Mouse (Mus musculus) bone marrow, adult 2 months (tissue): ENCODE data around the gene Gas2. TPM values are rescaled to one million over a fixed set of nuclear protein-coding genes. Genes with fewer than 3 reads are reported as not detected.

Experiments
- H3K27ac ChIP-seq: fragments of 200-500 bp; 2 replicates; pipeline ENCODE4 v1.5.1; 2012; ENCODE audit warnings: low read depth, mild to moderate bottlenecking, control low read depth, inconsistent platforms, low read length; ENCODE audit not compliant: control insufficient read depth, poor library complexity, insufficient read depth
- H3K4me1 ChIP-seq: fragments of 200-500 bp; 2 replicates; pipeline ENCODE4 v1.6.1; 2011; ENCODE audit warnings: low read length; ENCODE audit not compliant: control insufficient read depth, insufficient read depth
- H3K4me3 ChIP-seq: fragments of 200-500 bp; replicated peaks from 2 replicates; pipeline ENCODE3; 2011; ENCODE audit warnings: mild to moderate bottlenecking, low read depth, low read length, control low read depth; ENCODE audit not compliant: control insufficient read depth
- CTCF ChIP-seq: fragments of 200-500 bp; IDR thresholded peaks from 2 replicates; pipeline ENCODE4 v1.5.1; 2011; ENCODE audit warnings: low read length, control low read depth; ENCODE audit not compliant: control insufficient read depth, insufficient read depth
- POLR2A ChIP-seq: fragments of 200-500 bp; IDR thresholded peaks from 2 replicates; pipeline ENCODE4 v1.6.1; 2011; ENCODE audit warnings: low read depth, mild to moderate bottlenecking, control low read depth, low read length, borderline replicate concordance; ENCODE audit not compliant: control insufficient read depth
- WGBS: fragments of 180-500 bp; shearing (Covaris S2); methylation state at CpG from one replicate; pipeline ENCODE4 v1.1.7; 2018; 5-methylcytosine and 5-hydroxymethylcytosine counted together
- polyA plus RNA-seq: library from polyadenylated mRNA; stranded (reverse); fragments of >200 nt; gene quantifications from 2 replicates; pipeline ENCODE4 v1.2.4, GENCODE M21; 2011; ENCODE audit warnings: low replicate concordance; ENCODE audit not compliant: missing spikeins, insufficient read depth, insufficient read length

Gas2 gene
- polyA plus RNA-seq, 1 experiment: 5.4 TPM

- Histone ChIP-seq H3K4me1 (no peaks in the 10 kb centered on the region), H3K4me3 (no peak overlapping the region), H3K27ac (no peak overlapping the region)
- no peak for TF ChIP-seq CTCF
- TF ChIP-seq POLR2A: no peak
Observed at GRCm38 (mm10) chr7:51872597-51872996, 10.8 kb downstream of the Gas2 start.

GRCm38 (mm10) chr7:51876316-51876715 lies 14.5 kb downstream of the Gas2 start:
- TF ChIP-seq CTCF: no peak
- no peak for TF ChIP-seq POLR2A
- Histone ChIP-seq H3K4me3 (no peak overlapping the region), H3K4me1 (no peaks in the 10 kb centered on the region; the same call in 1 of the 2 replicates), H3K27ac (no peak overlapping the region)

DNA sequence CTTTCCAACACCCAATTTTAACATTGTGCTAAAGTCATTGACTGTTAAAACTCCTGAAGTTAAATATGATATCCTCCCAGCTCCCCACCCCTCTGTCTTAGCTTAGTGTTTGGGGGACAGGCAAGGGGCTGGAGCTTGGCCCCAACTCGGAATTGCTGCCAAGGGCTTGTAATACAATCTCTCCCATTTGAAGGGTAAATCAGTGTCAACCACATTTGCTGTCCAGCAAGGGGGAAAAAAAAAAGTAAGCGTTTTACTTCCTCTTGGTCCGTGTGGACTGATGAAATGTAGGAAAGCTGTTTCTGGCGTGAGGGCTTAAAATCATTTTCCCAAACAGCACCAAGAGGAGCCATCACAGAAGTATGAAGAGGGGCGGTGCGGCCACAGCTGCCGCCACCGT lies 16.9 kb downstream of the Gas2 start:
- TF ChIP-seq CTCF (no peak), POLR2A (no peak)
- Histone ChIP-seq H3K4me1 (no peaks in the 10 kb centered on the region; the same call in 1 of the 2 replicates), H3K27ac (no peak overlapping the region; the same call in 1 of the 2 replicates), H3K4me3 (no peak overlapping the region)
- WGBS: 5% methylated on average over 8 of the region's 8 CpGs

DNA sequence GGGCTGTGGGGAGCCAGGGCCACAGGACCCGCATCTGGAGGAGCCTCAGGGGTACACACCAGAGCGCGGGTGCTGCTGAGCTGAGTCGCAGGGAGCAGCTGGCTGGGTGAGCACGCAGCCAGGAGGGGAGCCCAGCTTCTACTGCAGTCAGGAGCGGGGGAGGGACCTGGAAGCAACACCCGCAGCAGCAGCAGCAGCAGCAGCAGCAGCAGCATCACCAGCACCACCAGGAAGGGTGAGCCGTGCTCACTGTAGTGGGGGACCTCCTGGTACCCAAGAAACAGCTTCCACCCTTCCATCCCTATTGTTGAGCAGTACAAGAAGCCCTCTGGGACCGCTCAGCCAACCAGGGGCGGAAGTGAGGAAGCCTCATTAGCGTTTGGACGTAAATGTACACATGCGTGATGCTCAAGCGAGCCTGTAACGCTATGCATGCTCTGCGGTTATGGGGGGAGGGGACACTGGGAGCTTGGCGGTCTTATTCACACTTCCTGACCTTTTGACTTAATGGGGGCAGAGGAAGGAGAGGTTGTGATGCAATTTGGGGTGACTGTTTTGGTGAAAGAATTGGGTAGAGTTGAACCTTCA lies 17.4 kb downstream of the Gas2 start:
- WGBS: under 1% methylated on average over 17 of the region's 17 CpGs
- no peaks in the 10 kb centered on the region; the same call in 1 of the 2 replicates for H3K4me1 ChIP-seq
- no peak overlapping the region; the same call in 1 of the 2 replicates for H3K27ac ChIP-seq
- peak overlapping the region; percentile 4 for H3K4me3 ChIP-seq
- no peak for TF ChIP-seq CTCF
- no peak for TF ChIP-seq POLR2A

DNA sequence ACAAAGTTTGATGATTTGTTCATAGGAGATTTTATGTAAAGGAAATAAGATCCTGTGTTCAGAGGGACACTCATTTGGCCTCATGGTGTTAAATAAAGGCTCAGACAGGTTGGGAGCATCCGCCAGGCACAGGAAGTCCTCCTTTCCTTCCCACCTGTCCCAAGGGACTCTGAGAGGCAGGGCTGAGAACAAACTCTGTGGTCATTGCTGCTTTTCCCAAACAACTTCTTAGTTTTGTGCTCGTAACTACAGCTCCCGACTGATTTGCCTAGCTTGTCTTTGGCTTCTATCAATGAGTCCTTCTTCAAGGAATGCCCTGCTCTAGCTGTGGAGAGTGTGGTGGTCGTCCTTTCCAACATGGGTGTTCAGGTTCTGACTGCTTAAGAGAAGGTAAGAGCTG lies 18.3 kb downstream of the Gas2 start:
- TF ChIP-seq CTCF (no peak), POLR2A (no peak)
- whole genome bisulfite sequencing: 65% methylated on average over 4 of the region's 4 CpGs
- Histone ChIP-seq H3K4me1 (no peaks in the 10 kb centered on the region; the same call in 1 of the 2 replicates), H3K27ac (no peak overlapping the region), H3K4me3 (no peak overlapping the region)

DNA sequence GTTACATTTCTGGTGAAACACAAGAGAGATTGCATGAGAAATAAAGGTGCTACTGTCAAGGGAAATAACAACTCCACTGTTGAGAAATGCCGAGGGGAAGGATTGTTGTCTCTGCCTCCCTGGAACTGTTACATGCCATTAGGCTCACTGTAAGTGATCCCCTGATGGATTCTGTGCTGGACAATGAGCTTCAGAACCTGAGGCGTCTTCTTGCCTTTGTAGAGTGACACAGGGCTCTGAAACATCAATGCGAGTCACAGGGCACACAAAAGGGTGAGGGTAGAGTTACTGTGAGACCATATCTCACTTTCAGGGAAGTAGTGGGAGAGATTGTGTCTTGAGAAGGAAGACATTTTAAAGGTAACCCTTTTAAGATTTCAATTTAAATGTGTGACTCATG lies 23.5 kb downstream of the Gas2 start:
- Histone ChIP-seq H3K4me1 (no peaks in the 10 kb centered on the region), H3K27ac (no peak overlapping the region), H3K4me3 (no peak overlapping the region)
- no peak for TF ChIP-seq CTCF
- TF ChIP-seq POLR2A: no peak
- WGBS: 76% methylated on average over 3 of the region's 3 CpGs

DNA sequence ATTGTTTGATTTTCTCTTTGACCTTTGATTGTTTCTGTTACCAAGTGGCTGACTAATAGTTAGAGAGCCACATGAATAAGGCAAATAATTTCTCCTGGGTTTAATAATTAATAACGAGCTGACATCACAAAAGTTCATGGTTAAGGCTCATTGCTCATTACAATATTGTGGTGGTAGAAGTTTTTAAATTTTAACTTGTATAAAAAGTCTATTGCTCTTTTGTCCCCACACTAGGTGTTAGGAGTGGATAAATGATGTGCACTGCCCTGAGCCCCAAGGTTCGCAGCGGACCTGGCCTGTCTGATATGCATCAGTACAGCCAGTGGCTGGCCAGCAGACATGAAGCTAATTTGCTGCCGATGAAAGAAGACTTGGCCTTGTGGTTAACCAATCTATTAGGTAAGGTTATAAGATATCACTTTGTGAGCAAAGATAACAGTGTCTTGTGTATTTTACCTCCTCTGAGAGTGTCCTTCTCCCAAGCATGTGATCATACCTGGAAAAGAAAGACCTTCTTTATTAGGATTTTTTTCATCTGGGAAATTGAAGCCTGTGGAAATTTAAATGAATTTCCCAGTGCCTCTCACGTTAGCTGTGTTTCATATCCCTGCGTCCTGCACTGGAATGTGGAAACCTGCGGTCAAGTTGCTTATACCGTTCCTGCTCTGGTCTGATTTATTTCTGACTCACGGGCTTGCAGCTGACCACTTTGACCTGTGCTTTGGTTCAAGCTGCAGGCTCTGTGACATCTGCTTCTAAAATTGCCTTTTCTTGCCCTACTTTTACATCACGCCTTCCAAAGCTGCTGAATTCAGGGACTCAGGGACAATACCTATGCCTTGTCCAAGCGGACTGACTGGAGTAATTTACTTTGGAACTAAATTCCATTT lies 26.1 kb downstream of the Gas2 start:
- no peak overlapping the region for H3K27ac ChIP-seq
- no peaks in the 10 kb centered on the region for H3K4me1 ChIP-seq
- no peak overlapping the region for H3K4me3 ChIP-seq
- 76% methylated on average over 11 of the region's 11 CpGs for WGBS
- no peak for TF ChIP-seq POLR2A
- TF ChIP-seq CTCF: no peak

GRCm38 (mm10) chr7:51889601-51890000 lies 27.8 kb downstream of the Gas2 start:
- H3K4me3 ChIP-seq: no peak overlapping the region
- TF ChIP-seq CTCF (no peak), POLR2A (no peak)
- no peaks in the 10 kb centered on the region for H3K4me1 ChIP-seq
- H3K27ac ChIP-seq: no peak overlapping the region
- WGBS: 84% methylated on average over 7 of the region's 7 CpGs
